Mouse (Mus musculus): Measurements from ENCODE around the gene Serpinb11. TPM values are rescaled to one million over a fixed set of nuclear protein-coding genes. Genes with fewer than 3 reads are reported as not detected.
A peak's percentile ranks its signal among the peaks of the same experiment; 100 is the strongest.

The Serpinb11 gene
- polyA plus RNA-seq, 1 experiment: not detected

- TF ChIP-seq CTCF (IDR thresholded peaks at IDR 0.05; ENCODE audit: control insufficient read depth, insufficient read depth, low read length): no peak
- TF ChIP-seq POLR2A (IDR thresholded peaks at IDR 0.05; ENCODE audit: borderline replicate concordance, control insufficient read depth, low read depth, low read length): no peak
- no peak overlapping the region for H3K4me3 ChIP-seq (replicated peaks; ENCODE audit: control insufficient read depth, low read depth, low read length)
- H3K27ac ChIP-seq (ENCODE audit: control insufficient read depth, insufficient read depth, low read depth, low read length, poor library complexity): no peak overlapping the region
- H3K4me1 ChIP-seq (ENCODE audit: control insufficient read depth, insufficient read depth, low read length): no peaks in the 10 kb centered on the region; the same call in 1 of the 2 replicates
Measured at GRCm38 (mm10) chr1:107378368-107378767, 17.4 kb downstream of the Serpinb11 start.

- Histone ChIP-seq H3K4me1 (ENCODE audit: control insufficient read depth, insufficient read depth, low read length) (no peaks in the 10 kb centered on the region; the same call in 1 of the 2 replicates), H3K4me3 (replicated peaks; ENCODE audit: control insufficient read depth, low read depth, low read length) (no peak overlapping the region), H3K27ac (ENCODE audit: control insufficient read depth, insufficient read depth, low read depth, low read length, poor library complexity) (no peak overlapping the region)
- TF ChIP-seq POLR2A (IDR thresholded peaks at IDR 0.05; ENCODE audit: borderline replicate concordance, control insufficient read depth, low read depth, low read length): no peak
- no peak for TF ChIP-seq CTCF (IDR thresholded peaks at IDR 0.05; ENCODE audit: control insufficient read depth, insufficient read depth, low read length)
Measured at GRCm38 (mm10) chr1:107381491-107381890, 20.5 kb downstream of the Serpinb11 start.

DNA sequence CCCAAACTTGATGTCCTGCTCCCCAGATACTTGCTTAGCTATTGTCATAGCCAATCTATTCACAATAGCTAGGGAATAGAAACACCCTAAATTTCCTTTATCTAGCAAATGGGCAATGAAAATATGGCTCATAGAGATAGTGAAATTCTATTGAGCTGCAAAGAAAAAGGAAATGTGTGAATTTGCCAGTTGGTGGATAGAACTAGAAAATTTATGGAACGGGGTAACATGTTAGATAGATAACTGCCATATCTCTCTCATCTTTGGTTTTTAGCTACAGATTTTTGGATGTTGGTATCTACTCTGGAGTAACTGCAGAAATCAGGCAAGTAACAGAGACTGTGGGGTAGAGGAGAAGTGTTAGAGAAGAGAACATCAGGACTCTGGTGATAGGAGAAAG is 21.4 kb downstream of the Serpinb11 start:
- TF ChIP-seq CTCF (IDR thresholded peaks at IDR 0.05; ENCODE audit: control insufficient read depth, insufficient read depth, low read length) (no peak), POLR2A (IDR thresholded peaks at IDR 0.05; ENCODE audit: borderline replicate concordance, control insufficient read depth, low read depth, low read length) (no peak)
- Histone ChIP-seq H3K4me1 (ENCODE audit: control insufficient read depth, insufficient read depth, low read length) (no peaks in the 10 kb centered on the region; the same call in 1 of the 2 replicates), H3K27ac (ENCODE audit: control insufficient read depth, insufficient read depth, low read depth, low read length, poor library complexity) (no peak overlapping the region), H3K4me3 (replicated peaks; ENCODE audit: control insufficient read depth, low read depth, low read length) (no peak overlapping the region)
- 73% methylated on average over 1 of the region's 1 CpGs for WGBS

DNA sequence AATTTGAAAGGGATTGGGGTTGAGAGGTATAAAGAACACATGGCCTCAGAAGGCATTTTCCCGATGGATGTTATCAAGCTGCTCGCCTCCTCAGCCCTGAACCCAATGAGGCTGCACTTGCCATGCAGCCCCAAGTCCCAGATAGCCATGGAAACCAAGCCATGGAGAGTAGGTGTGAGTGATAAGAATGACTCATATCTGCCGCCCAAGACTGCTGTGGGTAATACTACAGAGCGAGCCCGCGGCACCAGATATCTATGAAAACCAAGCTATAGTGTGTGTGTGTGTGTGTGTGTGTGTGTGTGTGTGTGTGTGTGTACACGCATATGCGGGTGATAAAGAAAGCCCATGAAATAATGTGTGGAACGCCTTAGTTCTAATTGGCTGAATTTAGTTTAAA is 23.5 kb downstream of the Serpinb11 start:
- Histone ChIP-seq H3K4me3 (replicated peaks; ENCODE audit: control insufficient read depth, low read depth, low read length) (no peak overlapping the region), H3K27ac (ENCODE audit: control insufficient read depth, insufficient read depth, low read depth, low read length, poor library complexity) (no peak overlapping the region), H3K4me1 (ENCODE audit: control insufficient read depth, insufficient read depth, low read length) (peaks cover 2% of the 10 kb centered on the region; the same call in 1 of the 2 replicates)
- TF ChIP-seq POLR2A (IDR thresholded peaks at IDR 0.05; ENCODE audit: borderline replicate concordance, control insufficient read depth, low read depth, low read length): no peak
- 71% methylated on average over 9 of the region's 9 CpGs for WGBS

DNA sequence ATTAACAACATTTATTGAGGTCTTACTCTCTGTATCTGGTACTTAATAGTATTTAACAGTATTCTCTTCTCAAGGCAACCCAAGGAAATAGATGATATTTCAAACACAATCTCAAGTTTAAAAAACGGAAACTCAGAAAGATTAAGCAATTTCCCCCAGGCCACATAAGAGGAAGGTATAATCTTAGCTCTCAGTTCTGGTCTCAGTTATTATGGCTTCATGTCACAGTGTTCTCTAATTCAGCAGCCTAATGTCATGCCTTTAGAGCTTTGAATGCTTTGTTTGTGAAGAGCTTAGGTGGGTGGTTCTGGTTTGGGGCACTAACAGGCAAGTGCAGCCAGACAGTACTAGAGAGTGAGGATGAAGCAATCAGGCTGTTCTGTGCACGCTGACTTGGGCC is 28.8 kb downstream of the Serpinb11 start:
- WGBS: 18% methylated on average over 2 of the region's 2 CpGs

GRCm38 (mm10) chr1:107397481-107397880 is 36.5 kb downstream of the Serpinb11 start:
- Histone ChIP-seq H3K27ac (ENCODE audit: control insufficient read depth, insufficient read depth, low read depth, low read length, poor library complexity) (no peak overlapping the region), H3K4me1 (ENCODE audit: control insufficient read depth, insufficient read depth, low read length) (no peaks in the 10 kb centered on the region; the same call in 1 of the 2 replicates), H3K4me3 (replicated peaks; ENCODE audit: control insufficient read depth, low read depth, low read length) (no peak overlapping the region)
- TF ChIP-seq POLR2A (IDR thresholded peaks at IDR 0.05; ENCODE audit: borderline replicate concordance, control insufficient read depth, low read depth, low read length): no peak
- TF ChIP-seq CTCF (IDR thresholded peaks at IDR 0.05; ENCODE audit: control insufficient read depth, insufficient read depth, low read length): no peak
- 21% methylated on average over 1 of the region's 1 CpGs for WGBS

More for the DNA sequence above, 28.8 kb downstream of the Serpinb11 start:
- TF ChIP-seq POLR2A (IDR thresholded peaks at IDR 0.05; ENCODE audit: borderline replicate concordance, control insufficient read depth, low read depth, low read length): no peak
- no peak for TF ChIP-seq CTCF (IDR thresholded peaks at IDR 0.05; ENCODE audit: control insufficient read depth, insufficient read depth, low read length)
- Histone ChIP-seq H3K27ac (ENCODE audit: control insufficient read depth, insufficient read depth, low read depth, low read length, poor library complexity) (peak overlapping the region; percentile 62), H3K4me3 (replicated peaks; ENCODE audit: control insufficient read depth, low read depth, low read length) (no peak overlapping the region), H3K4me1 (ENCODE audit: control insufficient read depth, insufficient read depth, low read length) (peaks cover 3% of the 10 kb centered on the region; the same call in 1 of the 2 replicates)

DNA sequence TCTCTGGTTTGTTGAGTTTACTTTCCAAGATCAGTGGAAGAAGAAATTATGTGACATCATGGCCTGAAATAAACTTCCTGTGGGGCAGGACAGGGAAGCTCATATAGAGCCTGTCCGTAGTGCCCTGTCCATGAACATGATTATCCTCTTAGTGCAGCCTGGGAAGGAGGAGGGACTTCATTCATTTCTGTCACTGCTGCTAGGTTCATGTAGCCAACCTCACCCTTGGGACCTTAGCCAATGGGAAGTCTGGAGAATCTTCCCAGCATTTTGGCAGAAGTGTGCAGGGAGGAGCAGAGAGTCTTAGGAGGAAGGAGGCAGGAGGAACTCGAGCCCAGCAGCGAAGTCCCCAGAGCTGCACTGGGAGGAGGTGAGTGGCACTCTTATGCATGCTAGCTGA is 38.4 kb downstream of the Serpinb11 start, which contains the start of gene Serpinb7:
Gene Serpinb7, plus strand, starts transcription at position 301 of the 400 bp plus-strand sequence.
- TF ChIP-seq CTCF (IDR thresholded peaks at IDR 0.05; ENCODE audit: control insufficient read depth, insufficient read depth, low read length): no peak
- TF ChIP-seq POLR2A (IDR thresholded peaks at IDR 0.05; ENCODE audit: borderline replicate concordance, control insufficient read depth, low read depth, low read length): no peak
- Histone ChIP-seq H3K4me3 (replicated peaks; ENCODE audit: control insufficient read depth, low read depth, low read length) (no peak within 1 kb of the TSS), H3K4me1 (ENCODE audit: control insufficient read depth, insufficient read depth, low read length) (no peaks in the 10 kb centered on the region; the same call in 1 of the 2 replicates), H3K27ac (ENCODE audit: control insufficient read depth, insufficient read depth, low read depth, low read length, poor library complexity) (no peak within 1 kb of the TSS)
- 62% methylated on average over 3 of the region's 3 CpGs for WGBS

- H3K4me1 ChIP-seq (ENCODE audit: control insufficient read depth, insufficient read depth, low read length): no peaks in the 10 kb centered on the region; the same call in 1 of the 2 replicates
- TF ChIP-seq POLR2A (IDR thresholded peaks at IDR 0.05; ENCODE audit: borderline replicate concordance, control insufficient read depth, low read depth, low read length) (no peak), CTCF (IDR thresholded peaks at IDR 0.05; ENCODE audit: control insufficient read depth, insufficient read depth, low read length) (no peak)
- WGBS: 55% methylated on average over 4 of the region's 4 CpGs
- no peak overlapping the region for H3K4me3 ChIP-seq (replicated peaks; ENCODE audit: control insufficient read depth, low read depth, low read length)
- no peak overlapping the region for H3K27ac ChIP-seq (ENCODE audit: control insufficient read depth, insufficient read depth, low read depth, low read length, poor library complexity)
Measured at GRCm38 (mm10) chr1:107402082-107402481, 41.1 kb downstream of the Serpinb11 start.

GRCm38 (mm10) chr1:107414650-107415049 is 53.7 kb downstream of the Serpinb11 start:
- TF ChIP-seq CTCF (IDR thresholded peaks at IDR 0.05; ENCODE audit: control insufficient read depth, insufficient read depth, low read length) (no peak), POLR2A (IDR thresholded peaks at IDR 0.05; ENCODE audit: borderline replicate concordance, control insufficient read depth, low read depth, low read length) (no peak)
- no peak overlapping the region for H3K4me3 ChIP-seq (replicated peaks; ENCODE audit: control insufficient read depth, low read depth, low read length)
- no peaks in the 10 kb centered on the region for H3K4me1 ChIP-seq (ENCODE audit: control insufficient read depth, insufficient read depth, low read length)
- WGBS: 44% methylated on average over 1 of the region's 1 CpGs
- no peak overlapping the region for H3K27ac ChIP-seq (ENCODE audit: control insufficient read depth, insufficient read depth, low read depth, low read length, poor library complexity)
